Mouse (Mus musculus) heart, adult 11 months (tissue): ENCODE data around the gene Ndufa10.

Source experiments
- DNase-seq: peaks from one replicate; pipeline ENCODE4 v3.0.0; 2022

Gene Ndufa10

GRCm38 (mm10) chr1:92430991-92431390 is 42.7 kb downstream of the Ndufa10 start:
- DNase-seq, result no peak

GRCm38 (mm10) chr1:92424714-92425113 is 48.9 kb downstream of the Ndufa10 start:
- DNase-seq, result no peak

- peak; percentile 64 for DNase-seq
These were observed 68.5 kb downstream of the Ndufa10 start for GRCm38 (mm10) chr1:92405131-92405530.

GRCm38 (mm10) chr1:92400556-92400955 is 73.1 kb downstream of the Ndufa10 start:
- DNase-seq, result peak; percentile 90

GRCm38 (mm10) chr1:92398601-92399000 is 75.1 kb downstream of the Ndufa10 start:
- peak; percentile 57 for DNase-seq

- no peak for DNase-seq
These were observed 76.1 kb downstream of the Ndufa10 start for GRCm38 (mm10) chr1:92397511-92398051.

GRCm38 (mm10) chr1:92394279-92394678 is 79.4 kb downstream of the Ndufa10 start:
- DNase-seq, result peak; percentile 88

GRCm38 (mm10) chr1:92393166-92393565 is 80.5 kb downstream of the Ndufa10 start:
- peak; percentile 74 for DNase-seq
